Mouse (Mus musculus): ENCODE results near the gene Pspc1. TPM values are rescaled to one million over a fixed set of nuclear protein-coding genes. Genes with fewer than 3 reads are reported as not detected.
"Not testable (repeated sequence)": the region's sequence is repeated elsewhere in the genome, so short reads cannot be mapped to it uniquely, and the experiment has no call there.

The Pspc1 gene
- polyA plus RNA-seq, 1 experiment, result 191 TPM

DNA sequence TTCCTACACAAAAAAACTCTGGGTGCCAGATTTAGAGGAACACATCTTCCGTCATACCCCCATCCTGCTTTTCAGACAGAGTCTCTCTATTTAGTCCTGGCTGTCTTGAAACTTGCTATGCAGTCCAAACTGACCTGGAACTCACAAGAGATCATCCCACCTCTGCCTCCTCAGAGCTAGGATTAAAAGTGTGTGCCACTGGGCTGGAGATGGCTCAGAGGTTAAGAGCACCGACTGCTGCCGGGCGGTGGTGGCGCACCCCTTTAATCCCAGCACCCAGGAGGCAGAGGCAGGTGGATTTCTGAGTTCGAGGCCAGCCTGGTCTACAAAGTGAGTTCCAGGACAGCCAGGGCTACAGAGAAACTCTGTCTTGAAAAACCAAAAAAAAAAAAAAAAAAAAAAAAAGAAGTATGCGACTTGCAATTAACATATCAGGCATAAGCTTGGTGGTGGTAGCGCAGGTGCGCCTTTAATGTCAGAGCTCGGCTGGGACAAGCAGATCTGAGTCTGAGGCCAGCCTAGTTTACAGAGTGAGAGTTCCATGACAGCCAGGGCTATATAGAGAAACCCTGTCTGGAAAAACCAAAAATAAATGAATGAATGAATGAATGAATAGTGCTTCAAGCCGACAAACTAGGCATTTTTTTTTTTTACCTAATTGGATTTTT lies 1.4 kb downstream of the Pspc1 start:
- H3K27me3 ChIP-seq (ENCODE audit: control insufficient read depth, insufficient read depth, low read length, poor library complexity, severe bottlenecking), result no peaks in the 10 kb centered on the region
- peak overlapping the region; percentile 61 for H3K4me3 ChIP-seq (ENCODE audit: low read depth, low read length)
- no peaks in the 10 kb centered on the region for H3K4me1 ChIP-seq (ENCODE audit: control insufficient read depth, insufficient read depth, low read length)
- H3K9me3 ChIP-seq (replicated peaks; ENCODE audit: control insufficient read depth, insufficient read depth, low read length, poor library complexity, severe bottlenecking), result no peaks in the 10 kb centered on the region
- peak overlapping the region; percentile 87 for H3K9ac ChIP-seq (ENCODE audit: low read depth, poor library complexity, severe bottlenecking)
- no peak for TF ChIP-seq CTCF (IDR thresholded peaks at IDR 0.05; ENCODE audit: low read depth, low read length)
- TF ChIP-seq POLR2A (IDR thresholded peaks at IDR 0.05; ENCODE audit: insufficient read depth, low read length), result no peak
- no peak overlapping the region for H3K27ac ChIP-seq (ENCODE audit: insufficient read depth, low read length)
- peaks cover 6% of the 10 kb centered on the region for H3K36me3 ChIP-seq (ENCODE audit: control insufficient read depth, insufficient read depth, low read length, poor library complexity, severe bottlenecking)

DNA sequence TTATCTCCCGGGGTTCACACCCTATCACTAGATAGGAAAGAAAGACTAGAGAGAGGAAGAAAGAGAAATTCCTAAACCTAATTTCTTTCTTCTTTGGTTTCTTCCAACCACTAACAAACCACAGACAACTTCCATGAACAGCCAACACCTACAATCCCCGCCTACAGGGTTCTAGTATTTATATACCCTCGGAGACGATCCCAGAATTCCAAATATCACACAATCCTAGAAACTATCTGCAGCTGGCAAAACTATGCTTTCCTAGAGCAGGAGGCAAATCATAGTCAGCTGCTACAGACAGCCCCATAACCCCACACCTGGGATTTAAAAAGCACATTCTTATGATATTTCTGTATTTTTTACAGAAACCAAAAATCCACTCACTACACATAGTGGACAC lies 2.7 kb downstream of the Pspc1 start:
- H3K9me3 ChIP-seq (replicated peaks; ENCODE audit: control insufficient read depth, insufficient read depth, low read length, poor library complexity, severe bottlenecking), result no peaks in the 10 kb centered on the region
- H3K27ac ChIP-seq (ENCODE audit: insufficient read depth, low read length), result no peak overlapping the region
- H3K27me3 ChIP-seq (ENCODE audit: control insufficient read depth, insufficient read depth, low read length, poor library complexity, severe bottlenecking), result no peaks in the 10 kb centered on the region
- no peak overlapping the region for H3K4me3 ChIP-seq (ENCODE audit: low read depth, low read length)
- no peaks in the 10 kb centered on the region for H3K4me1 ChIP-seq (ENCODE audit: control insufficient read depth, insufficient read depth, low read length)
- TF ChIP-seq CTCF (IDR thresholded peaks at IDR 0.05; ENCODE audit: low read depth, low read length), result no peak
- no peak for TF ChIP-seq POLR2A (IDR thresholded peaks at IDR 0.05; ENCODE audit: insufficient read depth, low read length)
- TF ChIP-seq EP300 (IDR thresholded peaks at IDR 0.05; ENCODE audit: insufficient read depth, low read depth, low read length), result no peak
- H3K9ac ChIP-seq (ENCODE audit: low read depth, poor library complexity, severe bottlenecking), result 0 out of 2 replicates have a peak overlapping the region, but pooled peaks have one; percentile 10
- H3K36me3 ChIP-seq (ENCODE audit: control insufficient read depth, insufficient read depth, low read length, poor library complexity, severe bottlenecking), result peaks cover 16% of the 10 kb centered on the region

DNA sequence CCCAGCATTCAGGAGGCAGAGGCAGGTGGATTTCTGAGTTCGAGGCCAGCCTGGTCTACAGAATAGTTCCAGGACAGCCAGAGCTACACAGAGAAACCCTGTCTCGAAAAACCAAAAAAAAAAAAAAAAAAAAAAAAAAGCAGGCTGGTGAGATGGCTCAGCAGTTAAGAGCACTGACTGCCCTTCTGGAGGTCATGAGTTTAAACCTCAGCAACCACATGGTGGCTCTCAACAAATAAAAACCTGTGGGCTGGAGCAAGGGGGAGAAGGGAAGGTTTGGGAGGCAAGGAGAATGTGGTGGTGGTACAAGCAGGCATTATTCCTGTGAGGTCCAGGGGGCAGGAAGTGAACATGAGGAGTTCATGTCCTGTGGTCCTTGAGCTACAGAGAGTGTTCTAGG lies 11.7 kb downstream of the Pspc1 start:
- not testable (repeated sequence) for H3K9ac ChIP-seq (ENCODE audit: low read depth, poor library complexity, severe bottlenecking); H3K27ac ChIP-seq (ENCODE audit: insufficient read depth, low read length); H3K4me1 ChIP-seq (ENCODE audit: control insufficient read depth, insufficient read depth, low read length); H3K27me3 ChIP-seq (ENCODE audit: control insufficient read depth, insufficient read depth, low read length, poor library complexity, severe bottlenecking); H3K4me3 ChIP-seq (ENCODE audit: low read depth, low read length)
- Histone ChIP-seq H3K9me3 (replicated peaks; ENCODE audit: control insufficient read depth, insufficient read depth, low read length, poor library complexity, severe bottlenecking) (peaks cover 14% of the 10 kb centered on the region), H3K36me3 (ENCODE audit: control insufficient read depth, insufficient read depth, low read length, poor library complexity, severe bottlenecking) (peaks cover 57% of the 10 kb centered on the region)

DNA sequence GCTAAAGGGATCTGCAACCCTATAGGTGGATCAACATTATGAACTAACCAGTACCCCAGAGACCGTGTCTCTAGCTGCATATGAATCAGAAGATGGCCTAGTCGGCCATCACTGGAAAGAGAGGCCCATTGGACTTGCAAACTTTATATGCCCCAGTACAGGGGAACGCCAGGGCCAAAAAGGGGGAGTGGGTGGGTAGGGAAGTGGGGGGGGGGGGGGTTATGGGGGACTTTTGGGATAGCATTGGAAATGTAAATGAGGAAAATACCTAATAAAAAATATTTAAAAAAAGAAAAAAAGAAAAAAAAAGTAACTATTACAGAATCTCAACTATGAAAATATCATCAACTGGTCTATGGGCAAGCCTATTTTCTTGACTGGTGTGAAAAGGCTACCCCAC lies 13.0 kb downstream of the Pspc1 start:
- H3K27me3 ChIP-seq (ENCODE audit: control insufficient read depth, insufficient read depth, low read length, poor library complexity, severe bottlenecking); H3K9ac ChIP-seq (ENCODE audit: low read depth, poor library complexity, severe bottlenecking); H3K4me3 ChIP-seq (ENCODE audit: low read depth, low read length); H3K27ac ChIP-seq (ENCODE audit: insufficient read depth, low read length); H3K4me1 ChIP-seq (ENCODE audit: control insufficient read depth, insufficient read depth, low read length): not testable (repeated sequence)
- Histone ChIP-seq H3K9me3 (replicated peaks; ENCODE audit: control insufficient read depth, insufficient read depth, low read length, poor library complexity, severe bottlenecking) (peaks cover 14% of the 10 kb centered on the region), H3K36me3 (ENCODE audit: control insufficient read depth, insufficient read depth, low read length, poor library complexity, severe bottlenecking) (peaks cover 59% of the 10 kb centered on the region)

DNA sequence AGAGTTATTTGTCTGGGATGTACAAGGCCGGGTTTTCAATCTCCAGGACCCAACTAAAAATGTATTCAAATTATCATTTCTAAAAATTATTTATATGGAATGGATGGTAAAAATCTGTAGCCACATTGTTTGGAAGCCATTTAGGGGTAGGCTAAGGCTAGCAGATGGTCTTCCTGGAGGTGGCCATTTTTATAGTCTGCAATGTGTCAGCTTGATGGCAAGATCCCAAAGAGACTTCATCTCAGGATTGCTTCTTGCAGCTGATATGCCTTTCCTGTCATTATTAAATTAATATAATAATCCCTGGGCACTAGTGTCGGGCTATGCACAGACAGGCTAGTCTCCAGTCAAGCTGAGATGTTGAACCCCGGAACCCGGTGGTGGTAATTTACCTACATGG lies 26.8 kb downstream of the Pspc1 start:
- no peak overlapping the region for H3K4me3 ChIP-seq (ENCODE audit: low read depth, low read length)
- no peaks in the 10 kb centered on the region for H3K4me1 ChIP-seq (ENCODE audit: control insufficient read depth, insufficient read depth, low read length)
- no peak for TF ChIP-seq EP300 (IDR thresholded peaks at IDR 0.05; ENCODE audit: insufficient read depth, low read depth, low read length)
- no peak for TF ChIP-seq POLR2A (IDR thresholded peaks at IDR 0.05; ENCODE audit: insufficient read depth, low read length)
- TF ChIP-seq CTCF (IDR thresholded peaks at IDR 0.05; ENCODE audit: low read depth, low read length), result no peak
- no peaks in the 10 kb centered on the region for H3K9me3 ChIP-seq (replicated peaks; ENCODE audit: control insufficient read depth, insufficient read depth, low read length, poor library complexity, severe bottlenecking)
- H3K36me3 ChIP-seq (ENCODE audit: control insufficient read depth, insufficient read depth, low read length, poor library complexity, severe bottlenecking), result peaks cover 51% of the 10 kb centered on the region
- H3K9ac ChIP-seq (ENCODE audit: low read depth, poor library complexity, severe bottlenecking), result no peak overlapping the region
- no peaks in the 10 kb centered on the region for H3K27me3 ChIP-seq (ENCODE audit: control insufficient read depth, insufficient read depth, low read length, poor library complexity, severe bottlenecking)
- no peak overlapping the region for H3K27ac ChIP-seq (ENCODE audit: insufficient read depth, low read length)

DNA sequence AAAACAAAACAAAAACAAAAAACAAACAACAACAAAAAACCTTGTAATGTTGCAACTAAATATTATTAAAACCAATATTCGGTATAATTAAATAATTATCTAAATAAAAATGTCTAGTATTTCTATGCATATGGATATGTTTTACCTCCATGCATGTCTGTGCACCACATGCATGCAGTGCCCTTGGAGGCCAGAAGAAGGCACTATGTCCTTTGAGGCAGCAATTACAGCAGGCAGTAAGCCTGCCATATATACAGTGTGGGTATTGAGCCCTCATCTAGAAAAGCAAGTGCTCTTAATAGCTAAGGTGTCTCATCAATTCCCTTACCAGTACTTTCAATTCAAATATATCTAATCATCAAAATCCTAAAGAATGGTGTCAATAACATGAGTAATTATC lies 37.9 kb downstream of the Pspc1 start:
- TF ChIP-seq CTCF (IDR thresholded peaks at IDR 0.05; ENCODE audit: low read depth, low read length) (peak; percentile 30), EP300 (IDR thresholded peaks at IDR 0.05; ENCODE audit: insufficient read depth, low read depth, low read length) (no peak), POLR2A (IDR thresholded peaks at IDR 0.05; ENCODE audit: insufficient read depth, low read length) (no peak)
- Histone ChIP-seq H3K4me3 (ENCODE audit: low read depth, low read length) (no peak overlapping the region), H3K27me3 (ENCODE audit: control insufficient read depth, insufficient read depth, low read length, poor library complexity, severe bottlenecking) (no peaks in the 10 kb centered on the region), H3K4me1 (ENCODE audit: control insufficient read depth, insufficient read depth, low read length) (no peaks in the 10 kb centered on the region), H3K9me3 (replicated peaks; ENCODE audit: control insufficient read depth, insufficient read depth, low read length, poor library complexity, severe bottlenecking) (no peaks in the 10 kb centered on the region), H3K36me3 (ENCODE audit: control insufficient read depth, insufficient read depth, low read length, poor library complexity, severe bottlenecking) (peaks cover 3% of the 10 kb centered on the region), H3K9ac (ENCODE audit: low read depth, poor library complexity, severe bottlenecking) (no peak overlapping the region), H3K27ac (ENCODE audit: insufficient read depth, low read length) (no peak overlapping the region)
